Mouse (Mus musculus) heart, postnatal 25 days (tissue): Measurements from ENCODE around the gene Gabarapl1. TPM values are rescaled to one million over a fixed set of nuclear protein-coding genes. Genes with fewer than 3 reads are reported as not detected.

Source experiments
- DNase-seq: peaks from one replicate; pipeline ENCODE4 v3.0.0; 2022; ENCODE audit warnings: low spot score
- intact Hi-C: fragments of 180-260 bp; cut with DNase I; formaldehyde crosslinking; loops from one replicate; pipeline ENCODE4 v1.15.1; 2025
- total RNA-seq, 2 experiments: library from RNA; stranded (reverse); gene quantifications; 2 replicates each; pipeline ENCODE4 v1.2.3; 2021

Gabarapl1 gene
- total RNA-seq, 2 experiments from 2014 or later: 97.1 to 107 TPM

DNA sequence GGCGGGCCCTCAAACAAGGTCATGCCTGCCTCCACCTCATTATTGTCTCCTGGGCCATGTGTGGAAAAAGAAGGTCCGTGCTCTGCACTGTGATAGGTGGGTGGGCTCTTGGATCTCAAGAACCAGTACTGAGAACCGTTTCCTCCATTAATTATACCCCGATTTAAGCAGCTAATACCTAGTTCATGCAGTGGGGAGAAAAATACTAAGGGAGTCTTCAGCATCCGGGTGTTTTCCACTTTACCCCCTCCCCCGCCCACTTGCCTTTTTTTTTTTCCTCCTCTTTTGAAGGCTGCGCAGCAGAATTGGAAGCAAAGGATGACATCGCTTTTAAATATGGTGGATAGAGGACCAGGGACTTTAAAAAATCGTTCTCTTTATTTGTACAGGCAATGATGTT lies 1.1 kb downstream of the Gabarapl1 start:
- intact Hi-C loops: loop anchor here (5.0 kb wide), 1 partner anchor 687 kb away; no protein-coding TSS in a partner anchor
- no peak for DNase-seq

DNA sequence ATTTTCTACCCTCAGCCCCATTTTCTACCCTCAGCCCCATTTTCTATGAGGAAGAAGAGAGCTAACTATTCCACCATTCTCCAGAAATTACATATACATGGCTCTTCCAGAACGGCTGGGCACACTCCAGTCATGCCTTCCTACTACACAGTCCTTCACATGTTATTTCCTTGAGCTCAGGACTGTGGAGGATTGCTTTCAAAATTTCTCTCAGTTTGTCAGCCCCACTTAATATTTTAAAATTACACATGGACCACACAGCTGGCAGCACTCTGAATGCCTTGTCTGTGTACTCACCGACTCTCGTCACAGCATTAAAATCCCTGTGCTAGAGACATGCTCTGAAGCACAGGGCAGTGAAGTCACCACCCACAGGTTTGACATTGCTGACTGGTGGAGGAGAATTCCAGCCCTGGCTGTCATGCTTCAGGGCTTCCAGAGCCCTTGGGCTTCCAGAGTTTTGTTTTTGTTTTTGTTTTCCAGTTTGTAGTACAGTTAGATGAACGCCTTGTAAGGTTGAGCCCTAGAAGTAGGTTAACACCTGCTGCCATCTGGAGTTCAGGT lies 1.7 kb downstream of the Gabarapl1 start:
- DNase-seq: no peak
- intact Hi-C loops: loop anchor here (5.0 kb wide), 1 partner anchor 687 kb away; no protein-coding TSS in a partner anchor

DNA sequence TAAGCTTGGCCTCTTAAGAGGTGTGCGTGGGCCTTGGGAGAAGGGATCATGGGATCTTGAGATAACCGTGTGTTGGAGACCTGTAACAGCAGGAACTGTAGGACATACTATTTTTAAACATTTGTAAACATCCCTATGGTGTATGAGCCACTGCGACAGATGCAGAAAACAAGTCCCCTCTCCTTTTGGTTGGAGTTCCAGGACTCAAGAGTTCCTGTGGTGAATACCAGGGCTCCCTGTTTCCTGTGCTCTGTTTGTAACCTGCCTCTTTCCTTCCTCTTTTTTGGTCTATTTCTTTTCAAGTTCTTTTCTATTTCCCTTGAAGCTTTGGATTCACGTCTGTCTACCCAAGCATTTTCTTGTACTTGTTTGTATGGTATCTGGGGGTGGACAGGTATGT lies 2.8 kb downstream of the Gabarapl1 start:
- intact Hi-C loops: no loop called here

DNA sequence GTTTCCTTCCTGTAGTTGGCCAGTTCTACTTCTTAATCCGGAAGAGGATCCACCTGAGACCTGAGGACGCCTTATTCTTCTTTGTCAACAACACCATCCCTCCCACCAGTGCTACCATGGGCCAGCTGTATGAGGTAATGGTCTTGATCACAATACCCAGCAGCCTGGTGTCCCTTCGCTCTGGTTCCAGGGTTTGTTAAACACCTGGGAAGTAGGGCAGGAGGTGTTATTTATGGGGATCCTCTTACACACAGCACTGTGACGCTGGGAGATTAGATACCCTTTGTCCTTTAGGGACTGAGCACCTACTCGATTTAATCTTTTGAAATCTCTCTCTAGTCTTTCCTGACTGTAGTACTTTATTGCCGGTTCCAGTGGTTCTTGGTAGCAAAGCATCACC lies 5.6 kb downstream of the Gabarapl1 start:
- intact Hi-C loops: no loop called here
- DNase-seq: no peak

More for the DNA sequence above, 2.8 kb downstream of the Gabarapl1 start:
- no peak for DNase-seq

DNA sequence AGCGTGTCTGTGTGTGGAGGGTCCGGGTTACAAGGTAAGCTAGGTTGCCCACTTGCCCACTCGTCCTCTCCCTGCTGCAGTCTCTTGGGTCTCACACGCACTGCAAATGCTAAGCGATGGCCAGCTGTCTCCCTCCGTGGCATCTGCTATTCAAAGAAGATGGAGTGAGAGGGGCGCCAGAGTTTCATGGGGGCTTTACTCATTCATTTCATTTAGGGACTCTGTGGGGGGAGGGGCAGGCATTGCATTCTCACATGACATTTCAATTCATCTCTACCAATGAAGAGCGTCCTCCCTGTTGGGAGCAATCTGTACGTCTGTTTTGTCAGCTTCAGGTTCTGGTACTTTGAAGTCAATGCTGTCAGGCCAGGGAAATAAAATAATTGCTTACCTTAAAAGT lies 9.0 kb downstream of the Gabarapl1 start:
- DNase-seq: no peak
- intact Hi-C loops: no loop called here

DNA sequence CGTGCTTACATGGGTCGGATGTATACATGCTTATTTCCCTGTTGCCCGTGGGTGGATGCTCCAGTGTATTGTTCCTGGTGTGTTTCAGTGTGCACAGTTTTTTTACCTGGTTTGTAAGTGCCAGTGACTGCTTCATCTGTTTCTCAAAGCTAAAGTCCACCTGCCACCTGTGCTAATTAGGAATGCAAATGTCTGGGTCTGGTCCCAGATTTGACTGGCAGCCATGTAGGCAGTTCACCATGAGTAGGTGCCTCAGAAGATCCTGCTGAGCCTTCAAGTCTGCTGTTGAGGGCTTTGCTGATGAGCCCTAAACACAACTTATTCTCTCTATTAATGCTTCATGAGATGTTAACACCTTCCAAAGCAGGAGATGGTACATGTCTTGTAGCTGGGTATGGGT lies 9.6 kb downstream of the Gabarapl1 start:
- DNase-seq: no peak
- intact Hi-C loops: no loop called here

DNA sequence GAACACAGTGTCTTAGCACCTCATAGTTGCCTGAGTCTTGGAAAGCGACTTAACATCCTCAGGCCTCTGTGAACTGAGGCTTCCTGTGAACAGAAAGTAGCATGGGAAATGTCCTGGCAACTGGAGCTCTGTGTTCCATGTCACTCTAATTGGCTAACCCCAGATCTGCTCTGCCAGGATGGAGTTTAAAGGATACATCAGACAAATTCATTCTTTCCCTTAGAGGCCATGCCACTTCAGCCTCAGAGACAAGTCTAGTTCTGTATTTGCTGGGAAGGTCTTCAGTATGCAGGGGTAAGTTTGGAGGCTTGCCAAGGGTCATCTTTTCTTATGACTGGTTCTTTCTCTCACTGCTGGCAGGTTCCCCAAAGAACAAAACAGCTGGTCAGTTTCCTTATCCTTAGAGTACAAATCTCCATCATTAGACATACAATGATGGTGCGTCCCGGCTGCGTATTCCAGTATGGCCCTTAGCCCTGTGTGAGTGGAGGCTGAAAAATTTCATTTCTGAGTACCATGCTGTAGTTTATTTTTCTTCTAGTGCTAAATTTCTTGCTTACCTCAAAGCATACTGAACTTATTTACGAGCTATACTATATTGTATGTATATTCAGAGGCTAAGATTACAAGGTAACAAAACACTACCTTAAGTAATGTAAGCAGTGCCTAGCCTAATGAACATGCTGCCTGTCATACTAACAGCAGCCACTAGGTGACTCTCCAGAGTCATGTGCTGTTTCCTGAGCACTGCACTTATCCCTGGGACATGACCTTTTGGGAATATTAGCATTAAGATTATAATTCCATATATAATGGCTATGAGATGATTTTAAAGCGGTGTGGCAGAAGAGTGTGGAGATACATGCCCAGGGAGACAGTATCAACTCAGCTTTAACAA lies 11.0 kb downstream of the Gabarapl1 start:
- intact Hi-C loops: no loop called here
- no peak for DNase-seq

DNA sequence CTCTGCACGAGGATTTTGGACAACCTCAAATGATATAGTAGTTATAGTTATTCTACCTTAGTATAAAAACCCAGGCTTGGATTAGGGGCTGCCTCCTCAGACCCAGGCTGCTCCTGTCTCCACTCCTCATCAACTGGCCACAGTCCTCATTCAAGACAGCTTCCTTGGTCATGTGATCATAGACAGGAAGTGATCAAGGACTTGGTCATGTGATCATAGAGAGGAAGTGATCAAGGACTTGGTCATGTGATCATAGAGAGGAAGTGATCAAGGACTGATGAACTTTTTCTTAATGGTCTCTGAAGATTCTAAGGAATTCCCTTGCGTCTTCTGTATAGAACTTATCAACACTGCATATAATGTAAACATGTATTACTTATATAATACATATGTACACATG lies 14.3 kb downstream of the Gabarapl1 start:
- DNase-seq: no peak
- intact Hi-C loops: no loop called here

DNA sequence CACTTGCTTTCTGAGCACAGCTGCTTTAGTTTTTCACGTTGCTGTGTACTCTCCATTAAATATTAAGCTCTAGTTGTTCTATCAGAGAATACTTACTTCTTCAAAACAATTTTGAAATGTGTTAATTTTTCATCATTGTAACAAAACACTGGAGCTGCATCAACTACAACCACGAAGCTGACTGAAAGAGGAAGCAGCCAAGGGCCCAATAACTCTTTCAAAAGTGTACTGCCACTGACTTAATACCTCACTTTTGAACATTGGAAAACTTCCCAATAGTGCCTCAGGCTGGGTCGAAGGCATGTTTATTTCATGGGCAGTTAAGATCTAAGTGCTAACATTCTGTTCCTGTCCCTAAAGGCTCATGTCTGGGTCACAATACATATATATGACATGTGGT lies 15.0 kb downstream of the Gabarapl1 start:
- intact Hi-C loops: no loop called here
- no peak for DNase-seq

DNA sequence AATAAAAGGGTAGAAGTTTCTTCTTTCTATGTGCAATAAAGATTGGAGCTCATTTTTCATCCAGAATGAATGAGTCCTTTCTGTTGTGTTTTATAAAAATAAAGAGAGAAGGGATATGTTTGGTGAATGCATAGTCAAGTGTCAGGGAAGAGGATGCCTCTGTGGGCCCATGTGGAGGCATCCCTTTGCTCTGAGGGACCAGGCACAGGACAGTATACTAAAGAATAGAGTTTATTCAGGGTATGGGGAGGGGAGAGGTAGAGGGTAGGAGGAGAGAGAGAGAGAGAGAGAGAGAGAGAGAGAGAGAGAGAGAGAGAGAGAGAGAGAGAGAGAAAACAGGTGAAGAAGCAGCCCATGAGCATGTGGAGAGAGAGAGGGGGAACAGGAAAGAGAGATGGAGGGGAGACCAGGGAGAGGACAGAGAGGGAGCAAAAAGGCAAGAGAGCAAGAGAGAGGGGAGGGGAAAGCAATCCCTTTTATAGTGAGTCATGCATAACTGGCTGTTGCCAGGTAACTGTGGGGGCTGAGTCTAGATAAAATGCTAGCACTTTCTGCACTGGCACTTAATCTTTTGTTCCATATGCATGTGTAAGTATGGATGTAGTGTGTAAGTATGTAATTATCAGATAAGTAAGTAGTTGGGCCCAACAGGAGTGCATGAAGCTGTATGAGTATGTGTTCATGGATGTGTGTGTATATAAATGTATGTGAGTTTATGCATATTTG lies 24.5 kb downstream of the Gabarapl1 start:
- no peak for DNase-seq
- intact Hi-C loops: loop anchor here (2.0 to 5.0 kb wide), 3 partner anchors 40 to 165 kb away; no protein-coding TSS in a partner anchor

DNA sequence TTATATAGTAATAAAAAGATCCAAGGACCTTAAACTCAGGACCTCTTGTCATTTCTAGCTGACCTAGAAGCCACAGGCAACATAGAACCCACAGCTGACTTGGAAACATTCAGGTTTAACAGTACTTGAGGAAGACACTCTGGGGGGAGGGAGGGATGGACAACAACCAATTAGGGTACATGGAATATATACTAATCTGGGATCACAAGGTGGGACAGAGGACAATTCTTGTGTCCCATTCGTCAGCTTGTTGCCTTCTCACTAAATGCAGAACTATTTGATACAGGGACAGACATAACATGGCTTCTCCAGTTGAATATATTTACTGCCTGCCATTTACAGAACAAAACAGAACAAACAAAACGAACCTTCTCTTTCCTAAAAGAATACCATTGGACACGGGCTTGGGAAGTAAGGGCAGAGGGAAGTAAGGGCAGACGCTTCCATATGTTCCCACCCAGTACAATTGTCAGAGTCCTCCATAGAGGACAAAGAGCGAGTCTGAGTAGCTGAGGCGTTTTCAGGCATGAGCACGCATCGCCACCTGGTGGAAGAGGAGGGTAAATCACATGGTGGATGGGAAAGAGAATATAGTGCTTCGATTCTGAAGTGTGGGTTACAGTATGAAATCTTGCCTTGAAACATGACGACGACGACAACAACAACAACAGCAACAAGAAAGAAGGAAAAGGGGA lies 26.1 kb downstream of the Gabarapl1 start:
- intact Hi-C loops: loop anchor here (2.0 to 5.0 kb wide), 3 partner anchors 42 to 166 kb away; no protein-coding TSS in a partner anchor
- no peak for DNase-seq

DNA sequence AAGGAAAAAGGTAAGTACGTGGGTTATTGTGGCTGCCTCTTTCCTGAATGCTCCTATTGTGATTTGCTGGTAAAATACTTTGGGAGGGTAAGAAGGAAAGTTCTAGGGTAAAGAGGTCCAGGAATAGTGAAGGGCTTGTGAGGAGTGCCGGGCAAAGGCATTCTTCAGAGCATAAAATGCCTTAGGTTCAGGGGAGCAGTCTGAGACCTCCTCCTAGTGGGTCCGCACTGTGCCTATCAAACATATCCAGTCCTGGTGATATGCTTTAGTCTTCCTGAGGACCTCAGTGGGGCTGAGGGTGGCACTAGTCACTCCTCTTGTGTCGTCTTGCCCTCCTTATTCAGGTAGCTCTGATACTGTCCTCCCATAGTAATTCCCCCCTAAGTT lies 26.7 kb downstream of the Gabarapl1 start:
- intact Hi-C loops: loop anchor here (2.0 to 5.0 kb wide), 3 partner anchors 42 to 167 kb away; no protein-coding TSS in a partner anchor
- no peak for DNase-seq

DNA sequence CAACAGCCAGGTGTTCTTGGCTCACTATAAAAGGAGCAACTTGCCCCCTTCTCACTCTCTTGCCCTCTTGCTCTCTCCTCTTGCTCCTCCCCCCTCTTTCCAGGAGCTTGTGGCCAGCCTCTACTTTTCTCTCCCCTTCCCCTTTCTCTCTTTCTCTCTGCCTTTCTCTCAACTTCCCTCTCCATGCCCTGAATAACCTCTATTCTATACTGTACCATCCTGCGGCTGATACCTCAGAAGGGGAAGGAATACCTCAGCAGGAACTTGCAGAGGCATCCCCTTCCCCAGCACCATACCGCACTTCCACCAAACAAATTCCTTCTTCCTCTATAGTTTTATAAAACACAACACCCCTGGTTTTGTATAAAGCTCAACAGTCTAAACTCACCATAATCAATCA lies 32.3 kb downstream of the Gabarapl1 start:
- intact Hi-C loops: no loop called here

DNA sequence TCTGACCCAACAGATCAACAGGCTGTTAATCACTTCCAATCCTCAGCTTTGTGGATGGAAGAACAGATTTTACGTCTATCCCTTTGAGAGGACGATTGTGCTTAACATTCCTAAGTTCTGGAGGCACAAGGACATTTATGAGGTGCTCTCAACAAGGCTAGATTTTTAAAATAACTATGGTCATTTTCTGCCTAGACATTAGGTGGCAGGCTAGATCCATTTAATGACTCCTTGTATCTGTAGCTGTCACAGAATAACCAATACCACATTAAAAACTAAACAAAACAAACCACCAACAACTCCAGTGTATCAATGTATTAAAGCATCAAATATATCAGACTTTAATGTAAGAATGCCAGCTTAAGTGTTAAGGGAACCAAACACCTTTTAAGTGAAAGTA lies 42.4 kb downstream of the Gabarapl1 start:
- DNase-seq: no peak

More for the DNA sequence above, 32.3 kb downstream of the Gabarapl1 start:
- no peak for DNase-seq

DNA sequence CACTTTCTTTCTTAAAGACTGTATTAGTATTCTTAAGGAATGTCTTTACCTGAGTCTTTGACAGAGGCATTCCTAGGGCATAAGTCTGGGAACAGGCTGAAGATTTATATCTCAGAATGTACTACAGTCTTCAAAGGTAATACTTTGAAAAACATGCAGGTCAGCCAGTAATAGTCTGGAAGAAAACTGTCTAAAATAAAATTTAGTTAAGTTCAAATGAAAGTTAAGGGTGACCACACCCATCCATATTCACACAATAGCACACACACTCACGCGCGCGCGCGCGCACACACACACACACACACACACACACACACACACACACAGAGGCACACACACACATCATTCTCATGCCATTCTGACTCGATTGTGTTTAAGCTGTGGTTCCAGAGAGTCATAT lies 44.6 kb downstream of the Gabarapl1 start, which contains the start of gene Klre1:
Gene Klre1 (plus strand): TSS at position 301 of the 400 bp plus-strand sequence.
- intact Hi-C loops: loop anchor here (5.0 to 10.0 kb wide), 2 partner anchors 517 to 1780 kb away; no protein-coding TSS in a partner anchor
- DNase-seq: no peak

More for the DNA sequence above, 42.4 kb downstream of the Gabarapl1 start:
- intact Hi-C loops: loop anchor here (5.0 to 10.0 kb wide), 2 partner anchors 519 to 1782 kb away; no protein-coding TSS in a partner anchor

DNA sequence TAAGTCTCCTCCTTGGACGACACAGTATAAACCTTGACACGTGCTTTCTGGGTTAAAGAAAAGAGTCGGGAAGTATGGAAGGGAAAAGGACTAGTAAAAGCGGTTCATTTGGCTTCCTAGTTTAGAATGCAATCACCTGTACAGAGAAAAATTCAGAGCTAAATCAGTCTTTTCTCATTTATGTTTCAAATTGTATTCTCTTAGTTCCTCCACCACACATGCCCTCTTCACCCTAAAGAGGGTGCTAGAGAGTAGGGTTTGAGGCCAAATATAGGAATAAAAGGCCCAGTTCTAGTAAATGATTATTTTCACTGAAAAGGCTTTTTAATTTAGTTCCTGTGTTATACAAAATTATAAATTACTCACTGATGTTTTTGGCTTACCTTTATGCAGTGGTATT lies 48.3 kb downstream of the Gabarapl1 start:
- intact Hi-C loops: no loop called here
- no peak for DNase-seq

DNA sequence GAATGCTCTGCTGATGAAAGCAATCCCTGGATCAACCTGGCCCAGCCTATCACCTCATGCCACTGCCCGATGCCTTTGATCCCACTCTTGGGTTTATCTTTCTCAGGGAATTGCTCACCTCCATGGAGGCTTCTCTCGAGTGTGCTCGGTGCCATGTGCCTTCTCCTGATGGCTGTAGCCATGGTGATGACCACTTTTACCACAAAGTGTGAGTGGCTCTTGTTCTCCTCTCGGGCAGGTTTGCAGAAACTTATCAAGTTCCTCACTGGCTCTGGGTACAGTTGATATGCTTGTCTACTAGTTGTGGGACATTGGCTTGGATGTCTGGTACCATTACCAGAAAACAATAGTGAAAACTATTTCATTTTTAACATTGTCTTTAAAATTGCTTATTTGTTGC lies 48.9 kb downstream of the Gabarapl1 start:
- DNase-seq: no peak
- intact Hi-C loops: no loop called here

DNA sequence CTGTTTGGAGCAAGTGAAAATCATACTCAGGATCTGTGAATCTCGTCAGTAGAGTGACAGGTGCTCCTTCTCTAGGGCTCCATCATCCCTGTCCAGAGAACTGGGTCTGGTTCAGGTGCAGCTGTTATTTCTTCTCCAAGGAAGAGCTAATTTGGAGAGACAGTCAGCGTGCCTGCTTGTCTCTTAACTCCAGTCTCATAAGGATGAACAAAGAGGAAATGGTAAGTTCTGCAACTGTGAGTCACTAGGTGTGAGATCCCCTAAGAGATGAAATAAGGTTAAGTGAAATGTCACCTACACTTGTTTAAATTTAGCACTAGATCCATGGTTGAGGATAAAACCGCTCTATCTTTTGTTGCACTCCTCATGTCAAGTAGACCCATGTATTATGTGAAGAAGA lies 50.1 kb downstream of the Gabarapl1 start:
- intact Hi-C loops: no loop called here

DNA sequence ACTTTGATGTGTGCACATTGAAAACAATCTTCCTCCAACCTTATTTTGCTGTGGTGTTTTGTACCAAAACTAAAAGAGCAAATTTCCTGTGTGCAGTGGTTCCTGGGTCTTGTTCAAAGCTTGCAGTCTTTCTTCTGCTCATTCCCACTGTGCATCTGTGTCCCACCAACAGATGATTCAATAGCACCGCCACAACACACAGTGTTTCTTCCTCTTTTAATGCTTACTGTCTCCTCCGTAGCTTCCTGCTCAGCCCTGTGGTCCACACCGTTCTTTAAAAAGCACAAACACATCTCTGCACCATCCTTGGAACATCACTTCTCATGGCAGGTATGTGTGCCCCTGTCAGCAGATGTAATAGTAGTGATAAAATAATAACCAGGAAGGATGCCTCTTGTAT lies 58.5 kb downstream of the Gabarapl1 start, which contains the start of gene Klrd1:
Gene Klrd1 (plus strand): TSS at position 275 of the 400 bp plus-strand sequence.
- intact Hi-C loops: no loop called here
- no peak for DNase-seq

More for the DNA sequence above, 50.1 kb downstream of the Gabarapl1 start:
- no peak for DNase-seq
